Mouse (Mus musculus) limb, embryonic 13.5 days (tissue): ENCODE results near the gene Nop10. TPM values are rescaled to one million over a fixed set of nuclear protein-coding genes. Genes with fewer than 3 reads are reported as not detected.

Experiments
- ATAC-seq: fragments of 200-750 bp; cut with Nextera tagmentation; 2 replicates; pipeline ENCODE4 v1.8.0; 2017; ENCODE audit warnings: low read depth, moderate number of reproducible peaks, moderate TSS enrichment; ENCODE audit not compliant: low FRiP score
- H3K27ac ChIP-seq: fragments of 300-500 bp; sonication (generic); 2 replicates; pipeline ENCODE4 v1.5.1; 2015; ENCODE audit warnings: inconsistent platforms, mild to moderate bottlenecking, moderate library complexity
- H3K27me3 ChIP-seq: fragments of 300-500 bp; sonication (generic); 2 replicates; pipeline ENCODE4 v1.6.1; 2015; ENCODE audit warnings: mild to moderate bottlenecking, inconsistent platforms
- H3K36me3 ChIP-seq: fragments of 300-500 bp; sonication (generic); 2 replicates; pipeline ENCODE4 v1.6.1; 2015; ENCODE audit warnings: inconsistent platforms, mild to moderate bottlenecking, moderate library complexity
- H3K4me1 ChIP-seq: fragments of 300-500 bp; sonication (generic); 2 replicates; pipeline ENCODE4 v1.6.1; 2015; ENCODE audit warnings: inconsistent platforms
- H3K4me2 ChIP-seq: fragments of 300-500 bp; sonication (generic); replicated peaks from 2 replicates; pipeline ENCODE4 v1.6.1; 2015; ENCODE audit warnings: inconsistent platforms, mild to moderate bottlenecking, moderate library complexity
- H3K4me3 ChIP-seq: fragments of 300-500 bp; sonication (generic); 2 replicates; pipeline ENCODE4 v1.5.1; 2015; ENCODE audit warnings: moderate library complexity, mild to moderate bottlenecking, inconsistent platforms
- H3K9ac ChIP-seq: fragments of 300-500 bp; sonication (generic); 2 replicates; pipeline ENCODE4 v1.6.1; 2015; ENCODE audit warnings: mild to moderate bottlenecking, inconsistent platforms
- H3K9me3 ChIP-seq: fragments of 300-500 bp; sonication (generic); 2 replicates; pipeline ENCODE4 v1.6.1; 2016; ENCODE audit warnings: inconsistent platforms
- WGBS: fragments of 180-500 bp; shearing (Covaris S2); methylation state at CpG from one replicate; pipeline ENCODE4 v1.1.7; 2015; 5-methylcytosine and 5-hydroxymethylcytosine counted together
- polyA plus RNA-seq: library from polyadenylated mRNA; unstranded; fragments of >200 nt; fragmentation: Nextera tagmentation; extraction: Ambion mirVana; gene quantifications from 2 replicates; pipeline ENCODE4 v1.2.1, GENCODE M21; 2015

The Nop10 gene
- polyA plus RNA-seq, 1 experiment from 2014 or later, result 193 TPM

GRCm38 (mm10) chr2:112241787-112242186, 19.9 kb upstream of the Nop10 start:
- Histone ChIP-seq H3K4me3 (no peak overlapping the region), H3K9me3 (no peaks in the 10 kb centered on the region), H3K4me2 (no peak overlapping the region), H3K27me3 (no peaks in the 10 kb centered on the region), H3K27ac (no peak overlapping the region), H3K36me3 (peaks cover 37% of the 10 kb centered on the region), H3K9ac (no peak overlapping the region), H3K4me1 (peaks cover 19% of the 10 kb centered on the region)
- ATAC-seq, result no peak
- 80% methylated on average over 14 of the region's 14 CpGs for WGBS

GRCm38 (mm10) chr2:112245307-112245706, 16.4 kb upstream of the Nop10 start:
- Histone ChIP-seq H3K27ac (no peak overlapping the region), H3K27me3 (no peaks in the 10 kb centered on the region), H3K36me3 (peaks cover 41% of the 10 kb centered on the region), H3K4me1 (peaks cover 12% of the 10 kb centered on the region), H3K9ac (no peak overlapping the region), H3K4me3 (no peak overlapping the region), H3K9me3 (no peaks in the 10 kb centered on the region), H3K4me2 (no peak overlapping the region)
- WGBS, result 80% methylated on average over 5 of the region's 5 CpGs
- no peak for ATAC-seq

- no peak for ATAC-seq
Observed at GRCm38 (mm10) chr2:112246193-112246592, 15.5 kb upstream of the Nop10 start.

GRCm38 (mm10) chr2:112247323-112247722, 14.4 kb upstream of the Nop10 start:
- no peak for ATAC-seq
- Histone ChIP-seq H3K9ac (no peak overlapping the region), H3K36me3 (peaks cover 41% of the 10 kb centered on the region), H3K4me1 (no peaks in the 10 kb centered on the region), H3K9me3 (no peaks in the 10 kb centered on the region), H3K4me2 (no peak overlapping the region), H3K27ac (no peak overlapping the region), H3K4me3 (no peak overlapping the region), H3K27me3 (no peaks in the 10 kb centered on the region)
- 80% methylated on average over 10 of the region's 10 CpGs for WGBS

More at GRCm38 (mm10) chr2:112246193-112246592, 15.5 kb upstream of the Nop10 start:
- Histone ChIP-seq H3K27ac (no peak overlapping the region), H3K4me3 (no peak overlapping the region), H3K4me2 (no peak overlapping the region), H3K36me3 (peaks cover 41% of the 10 kb centered on the region), H3K27me3 (no peaks in the 10 kb centered on the region), H3K9me3 (no peaks in the 10 kb centered on the region), H3K9ac (no peak overlapping the region), H3K4me1 (peaks cover 3% of the 10 kb centered on the region; the same call in 1 of the 2 replicates)
- 90% methylated on average over 6 of the region's 6 CpGs for WGBS

- no peaks in the 10 kb centered on the region for H3K9me3 ChIP-seq
- peaks cover 19% of the 10 kb centered on the region for H3K36me3 ChIP-seq
- H3K4me2 ChIP-seq, result no peak overlapping the region
- no peak overlapping the region for H3K9ac ChIP-seq
- no peak overlapping the region for H3K27ac ChIP-seq
- H3K4me3 ChIP-seq, result no peak overlapping the region
- 92% methylated on average over 10 of the region's 10 CpGs for WGBS
- no peak for ATAC-seq
- H3K27me3 ChIP-seq, result no peaks in the 10 kb centered on the region
- H3K4me1 ChIP-seq, result peaks cover 4% of the 10 kb centered on the region; the same call in 1 of the 2 replicates
Observed at GRCm38 (mm10) chr2:112249780-112250453, 11.8 kb upstream of the Nop10 start.

- no peak for ATAC-seq
- H3K9ac ChIP-seq, result no peak overlapping the region
- WGBS, result 63% methylated on average over 7 of the region's 7 CpGs
- no peak overlapping the region for H3K4me2 ChIP-seq
- no peaks in the 10 kb centered on the region for H3K27me3 ChIP-seq
- no peak overlapping the region for H3K4me3 ChIP-seq
- H3K4me1 ChIP-seq, result peaks cover 4% of the 10 kb centered on the region; the same call in 1 of the 2 replicates
- no peaks in the 10 kb centered on the region for H3K36me3 ChIP-seq
- no peaks in the 10 kb centered on the region for H3K9me3 ChIP-seq
- H3K27ac ChIP-seq, result no peak overlapping the region
Observed at GRCm38 (mm10) chr2:112254675-112255515, 6.8 kb upstream of the Nop10 start.

GRCm38 (mm10) chr2:112259241-112259962, 2.3 kb upstream of the Nop10 start, which contains the start of gene Nutm1:
Gene Nutm1 (minus strand): TSS chr2:112259291.
- Histone ChIP-seq H3K36me3 (no peaks in the 10 kb centered on the region), H3K4me2 (no peak within 1 kb of the TSS), H3K27ac (no peak within 1 kb of the TSS), H3K9ac (no peak within 1 kb of the TSS), H3K4me1 (peaks cover 11% of the 10 kb centered on the region), H3K4me3 (no peak within 1 kb of the TSS), H3K9me3 (no peaks in the 10 kb centered on the region), H3K27me3 (no peaks in the 10 kb centered on the region)
- WGBS, result 77% methylated on average over 10 of the region's 10 CpGs
- ATAC-seq, result no peak

GRCm38 (mm10) chr2:112262779-112263295, 1.1 kb downstream of the Nop10 start:
- no peak for ATAC-seq
- no peaks in the 10 kb centered on the region for H3K27me3 ChIP-seq
- H3K4me1 ChIP-seq, result peaks cover 30% of the 10 kb centered on the region
- 34% methylated on average over 4 of the region's 4 CpGs for WGBS
- no peaks in the 10 kb centered on the region for H3K9me3 ChIP-seq
- H3K4me3 ChIP-seq, result peak overlapping the region; percentile 66
- H3K36me3 ChIP-seq, result no peaks in the 10 kb centered on the region
- H3K4me2 ChIP-seq, result peak overlapping the region; percentile 75
- H3K9ac ChIP-seq, result peak overlapping the region; percentile 72
- no peak overlapping the region for H3K27ac ChIP-seq

GRCm38 (mm10) chr2:112264364-112264763, 2.6 kb downstream of the Nop10 start:
- Histone ChIP-seq H3K9me3 (no peaks in the 10 kb centered on the region), H3K36me3 (no peaks in the 10 kb centered on the region), H3K27ac (no peak overlapping the region), H3K4me3 (no peak overlapping the region), H3K9ac (no peak overlapping the region), H3K4me2 (no peak overlapping the region), H3K27me3 (no peaks in the 10 kb centered on the region), H3K4me1 (peaks cover 34% of the 10 kb centered on the region)
- WGBS, result 75% methylated on average over 4 of the region's 4 CpGs
- ATAC-seq, result no peak

GRCm38 (mm10) chr2:112265448-112266241, 3.9 kb downstream of the Nop10 start, which contains the start of gene Slc12a6:
Gene Slc12a6 (plus strand): TSS chr2:112265825.
- ATAC-seq, result peak; percentile 95
- WGBS, result under 1% methylated on average over 78 of the region's 85 CpGs

GRCm38 (mm10) chr2:112266242-112266592, 4.5 kb downstream of the Nop10 start, which contains the start of gene Gm21985:
Gene Gm21985 (plus strand): TSS chr2:112266314.
- no peaks in the 10 kb centered on the region for H3K36me3 ChIP-seq
- H3K9ac ChIP-seq, result peak within 1 kb of the TSS; percentile 76
- peak within 1 kb of the TSS; percentile 76 for H3K4me3 ChIP-seq
- ATAC-seq, result peak; percentile 12
- peak within 1 kb of the TSS; percentile 80 for H3K27ac ChIP-seq
- no peaks in the 10 kb centered on the region for H3K9me3 ChIP-seq
- H3K4me2 ChIP-seq, result peak within 1 kb of the TSS; percentile 95
- 2% methylated on average over 11 of the region's 11 CpGs for WGBS
- H3K27me3 ChIP-seq, result no peaks in the 10 kb centered on the region
- H3K4me1 ChIP-seq, result peaks cover 34% of the 10 kb centered on the region

More at GRCm38 (mm10) chr2:112265448-112266241, 3.9 kb downstream of the Nop10 start, which contains the start of gene Slc12a6:
- Histone ChIP-seq H3K9ac (peak within 1 kb of the TSS; percentile 76), H3K27me3 (no peaks in the 10 kb centered on the region), H3K9me3 (no peaks in the 10 kb centered on the region), H3K36me3 (no peaks in the 10 kb centered on the region), H3K4me2 (peak within 1 kb of the TSS; percentile 95), H3K4me3 (peak within 1 kb of the TSS; percentile 76), H3K4me1 (peaks cover 34% of the 10 kb centered on the region), H3K27ac (peak within 1 kb of the TSS; percentile 80)
